Mouse (Mus musculus) cortical plate, adult 2 months (tissue): ENCODE results near the gene Plxnc1.

Experiments
- CTCF ChIP-seq: fragments of 200-500 bp; IDR thresholded peaks from 2 replicates; pipeline ENCODE4 v1.5.1; 2011; ENCODE audit warnings: mild to moderate bottlenecking, control low read depth, low read length; ENCODE audit not compliant: insufficient read depth; ENCODE audit errors: extremely low read depth
- POLR2A ChIP-seq: fragments of 200-500 bp; IDR thresholded peaks from 2 replicates; pipeline ENCODE4 v1.6.1; 2011; ENCODE audit warnings: mild to moderate bottlenecking, low read length, control low read depth; ENCODE audit not compliant: insufficient read depth; ENCODE audit errors: extremely low read depth

GRCm38 (mm10) chr10:94924878-94925277, 19.8 kb downstream of the Plxnc1 start:
- TF ChIP-seq CTCF = no peak
- TF ChIP-seq POLR2A = no peak
